Mouse (Mus musculus): ENCODE results near the gene Cdkal1. TPM values are rescaled to one million over a fixed set of nuclear protein-coding genes. Genes with fewer than 3 reads are reported as not detected.

The Cdkal1 gene
- total and polyA plus RNA-seq, 3 experiments, result 3.9 to 30.3 (median 29.9) TPM

- Histone ChIP-seq H3K27me3 (ENCODE audit: control insufficient read depth, insufficient read depth, low read length) (no peaks in the 10 kb centered on the region), H3K79me2 (replicated peaks; ENCODE audit: control insufficient read depth, insufficient read depth, low read length) (no peaks in the 10 kb centered on the region), H3K4me1 (ENCODE audit: control insufficient read depth, insufficient read depth, low read length) (no peaks in the 10 kb centered on the region), H3K4me3 (no peak overlapping the region), H3K9ac (ENCODE audit: low read depth, low read length) (no peak overlapping the region), H3K27ac (no peak overlapping the region), H3K36me3 (ENCODE audit: control insufficient read depth, insufficient read depth, low read length) (no peaks in the 10 kb centered on the region)
- no peak for DNase-seq
- WGBS, result 46% methylated on average over 4 of the region's 4 CpGs
- intact Hi-C loops (cut with DNase I), result no loop called here
- TF ChIP-seq EP300 (IDR thresholded peaks at IDR 0.05; ENCODE audit: insufficient read depth, low read depth, low read length), result no peak
Observed at GRCm38 (mm10) chr13:29232681-29233080, 622.8 kb downstream of the Cdkal1 start.

- H3K36me3 ChIP-seq (ENCODE audit: control insufficient read depth, insufficient read depth, low read length), result no peaks in the 10 kb centered on the region
- no peaks in the 10 kb centered on the region for H3K79me2 ChIP-seq (replicated peaks; ENCODE audit: control insufficient read depth, insufficient read depth, low read length)
- no peak for DNase-seq
- WGBS, result 39% methylated on average over 5 of the region's 5 CpGs
- no peak overlapping the region for H3K9ac ChIP-seq (ENCODE audit: low read depth, low read length)
- intact Hi-C loops (cut with DNase I), result no loop called here
- no peaks in the 10 kb centered on the region for H3K4me1 ChIP-seq (ENCODE audit: control insufficient read depth, insufficient read depth, low read length)
- H3K4me3 ChIP-seq, result no peak overlapping the region
- no peak overlapping the region for H3K27ac ChIP-seq
- TF ChIP-seq EP300 (IDR thresholded peaks at IDR 0.05; ENCODE audit: insufficient read depth, low read depth, low read length) (no peak), POLR2A (IDR thresholded peaks at IDR 0.05; ENCODE audit: insufficient read depth, low read depth, low read length) (no peak), CTCF (IDR thresholded peaks at IDR 0.05) (no peak)
- no peaks in the 10 kb centered on the region for H3K27me3 ChIP-seq (ENCODE audit: control insufficient read depth, insufficient read depth, low read length)
Observed at GRCm38 (mm10) chr13:29224815-29225214, 630.7 kb downstream of the Cdkal1 start.

GRCm38 (mm10) chr13:29222261-29222838, 633.1 kb downstream of the Cdkal1 start:
- intact Hi-C loops (cut with DNase I), result no loop called here
- no peak for DNase-seq
- TF ChIP-seq EP300 (IDR thresholded peaks at IDR 0.05; ENCODE audit: insufficient read depth, low read depth, low read length) (no peak), POLR2A (IDR thresholded peaks at IDR 0.05; ENCODE audit: insufficient read depth, low read depth, low read length) (no peak), CTCF (IDR thresholded peaks at IDR 0.05) (no peak)
- H3K27ac ChIP-seq, result no peak overlapping the region
- no peaks in the 10 kb centered on the region for H3K4me1 ChIP-seq (ENCODE audit: control insufficient read depth, insufficient read depth, low read length)
- no peak overlapping the region for H3K9ac ChIP-seq (ENCODE audit: low read depth, low read length)
- H3K4me3 ChIP-seq, result no peak overlapping the region
- no peaks in the 10 kb centered on the region for H3K79me2 ChIP-seq (replicated peaks; ENCODE audit: control insufficient read depth, insufficient read depth, low read length)
- no peaks in the 10 kb centered on the region for H3K27me3 ChIP-seq (ENCODE audit: control insufficient read depth, insufficient read depth, low read length)
- no peaks in the 10 kb centered on the region for H3K36me3 ChIP-seq (ENCODE audit: control insufficient read depth, insufficient read depth, low read length)
- 49% methylated on average over 10 of the region's 10 CpGs for WGBS

GRCm38 (mm10) chr13:29221646-29222045, 633.8 kb downstream of the Cdkal1 start:
- no peak for TF ChIP-seq EP300 (IDR thresholded peaks at IDR 0.05; ENCODE audit: insufficient read depth, low read depth, low read length)
- no peak for TF ChIP-seq POLR2A (IDR thresholded peaks at IDR 0.05; ENCODE audit: insufficient read depth, low read depth, low read length)
- Histone ChIP-seq H3K79me2 (replicated peaks; ENCODE audit: control insufficient read depth, insufficient read depth, low read length) (no peaks in the 10 kb centered on the region), H3K4me1 (ENCODE audit: control insufficient read depth, insufficient read depth, low read length) (no peaks in the 10 kb centered on the region), H3K4me3 (no peak overlapping the region), H3K9ac (ENCODE audit: low read depth, low read length) (no peak overlapping the region), H3K27ac (no peak overlapping the region), H3K27me3 (ENCODE audit: control insufficient read depth, insufficient read depth, low read length) (no peaks in the 10 kb centered on the region), H3K36me3 (ENCODE audit: control insufficient read depth, insufficient read depth, low read length) (no peaks in the 10 kb centered on the region)
- no peak for DNase-seq
- intact Hi-C loops (cut with DNase I), result no loop called here
- 90% methylated on average over 5 of the region's 5 CpGs for WGBS

- TF ChIP-seq EP300 (IDR thresholded peaks at IDR 0.05; ENCODE audit: insufficient read depth, low read depth, low read length) (no peak), POLR2A (IDR thresholded peaks at IDR 0.05; ENCODE audit: insufficient read depth, low read depth, low read length) (no peak), CTCF (IDR thresholded peaks at IDR 0.05) (no peak)
- Histone ChIP-seq H3K27me3 (ENCODE audit: control insufficient read depth, insufficient read depth, low read length) (no peaks in the 10 kb centered on the region), H3K27ac (no peak overlapping the region), H3K9ac (ENCODE audit: low read depth, low read length) (no peak overlapping the region), H3K79me2 (replicated peaks; ENCODE audit: control insufficient read depth, insufficient read depth, low read length) (no peaks in the 10 kb centered on the region), H3K4me1 (ENCODE audit: control insufficient read depth, insufficient read depth, low read length) (no peaks in the 10 kb centered on the region), H3K4me3 (no peak overlapping the region), H3K36me3 (ENCODE audit: control insufficient read depth, insufficient read depth, low read length) (no peaks in the 10 kb centered on the region)
- no peak for DNase-seq
- intact Hi-C loops (cut with DNase I), result no loop called here
Observed at GRCm38 (mm10) chr13:29218594-29219230, 636.8 kb downstream of the Cdkal1 start.

- H3K9ac ChIP-seq (ENCODE audit: low read depth, low read length), result 0 out of 2 replicates have a peak overlapping the region, but pooled peaks have one; percentile 7
- no peaks in the 10 kb centered on the region for H3K79me2 ChIP-seq (replicated peaks; ENCODE audit: control insufficient read depth, insufficient read depth, low read length)
- peak overlapping the region; percentile 87 for H3K27ac ChIP-seq
- no peaks in the 10 kb centered on the region for H3K27me3 ChIP-seq (ENCODE audit: control insufficient read depth, insufficient read depth, low read length)
- intact Hi-C loops (cut with DNase I), result loop anchor here (5.0 kb wide), 1 partner anchor 72 kb away; no protein-coding TSS in a partner anchor
- H3K4me1 ChIP-seq (ENCODE audit: control insufficient read depth, insufficient read depth, low read length), result peaks cover 1% of the 10 kb centered on the region
- peak in 1 of 2 experiments; percentile 27 for DNase-seq
- H3K4me3 ChIP-seq, result peak overlapping the region; percentile 43
- TF ChIP-seq POLR2A (IDR thresholded peaks at IDR 0.05; ENCODE audit: insufficient read depth, low read depth, low read length) (no peak), CTCF (IDR thresholded peaks at IDR 0.05) (no peak), EP300 (IDR thresholded peaks at IDR 0.05; ENCODE audit: insufficient read depth, low read depth, low read length) (no peak)
- WGBS, result 14% methylated on average over 27 of the region's 27 CpGs
- no peaks in the 10 kb centered on the region for H3K36me3 ChIP-seq (ENCODE audit: control insufficient read depth, insufficient read depth, low read length)
Observed at GRCm38 (mm10) chr13:29210159-29211021, 645.1 kb downstream of the Cdkal1 start.
